Comparison of ENCODE assay signal across 10 mouse cellular contexts in the genomic region with DNA sequence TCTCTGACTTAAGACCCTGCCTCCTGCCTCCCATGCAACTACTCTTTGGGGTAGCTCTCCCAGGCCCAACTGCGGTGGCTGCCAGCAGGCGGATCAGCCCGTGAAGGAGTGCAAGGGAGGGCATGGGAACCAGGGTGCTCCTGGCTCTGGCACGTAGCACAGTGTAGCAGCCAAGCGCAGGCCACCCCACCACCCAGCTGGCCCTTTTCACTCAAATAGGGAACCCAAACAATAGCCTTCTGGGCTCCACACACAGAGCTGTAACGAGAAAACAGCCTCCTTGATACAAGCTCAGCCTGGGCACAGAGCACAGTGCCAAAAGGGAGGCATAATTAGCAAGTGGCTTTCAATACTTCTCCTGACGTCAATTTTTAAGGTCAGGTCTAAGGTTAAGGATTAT.
A peak's percentile ranks its signal among the peaks of the same experiment; 100 is the strongest.
DNase-seq lines count a peak whose midpoint lies in the region; ATAC-seq lines count a peak whose summit lies in the region.
"Had no signal": no experiment of that assay in that cellular context is flagged by ENCODE, and none has a peak within 500 bp of the region (broad histone marks: within the 10 kb centered on the region; RNA-seq: fewer than 3 reads in every experiment).

No protein-coding gene starts in this region.

- no peaks in the 10 kb centered on the region for H3K9me3 ChIP-seq in hindbrain, embryonic 10.5 days
- H3K9me3 ChIP-seq in limb, embryonic 13.5 days: no peaks in the 10 kb centered on the region
- H3K9me3 ChIP-seq in stomach, embryonic 16.5 days (replicated peaks; ENCODE audit: control insufficient read depth, low read length): no peaks in the 10 kb centered on the region
- H3K9me3 ChIP-seq: liver, embryonic 15.5 days had no signal

- H3K4me1 ChIP-seq in hindbrain, embryonic 10.5 days (replicated peaks): peaks cover 26% of the 10 kb centered on the region
- H3K4me1 ChIP-seq in limb, embryonic 13.5 days: peaks cover 49% of the 10 kb centered on the region
- peaks cover 12% of the 10 kb centered on the region for H3K4me1 ChIP-seq in stomach, embryonic 16.5 days (ENCODE audit: control insufficient read depth, insufficient read depth, low read length)
- H3K4me1 ChIP-seq: liver, embryonic 15.5 days had no signal

- no peaks in the 10 kb centered on the region for H3K36me3 ChIP-seq in hindbrain, embryonic 10.5 days
- H3K36me3 ChIP-seq in limb, embryonic 13.5 days: peaks cover 4% of the 10 kb centered on the region; the same call in 1 of the 2 replicates
- H3K36me3 ChIP-seq in stomach, embryonic 16.5 days (ENCODE audit: control insufficient read depth, insufficient read depth, low read length): no peaks in the 10 kb centered on the region
- H3K36me3 ChIP-seq: liver, embryonic 15.5 days had no signal

- peak; percentile 39 for DNase-seq in retina, postnatal 1 day
- DNase-seq in retina, embryonic 14.5 days (ENCODE audit: low spot score): no peak
- no peak for DNase-seq in hindbrain, embryonic 10.5 days (ENCODE audit: low spot score)
- no peak for DNase-seq in thymus, postnatal 25 days
- DNase-seq in lung, adult 18-20 months: no peak
- no peak for DNase-seq in gastrocnemius, postnatal 10 days
- DNase-seq: cerebellum, adult 11-12 months had no signal

- no peaks in the 10 kb centered on the region for H3K27me3 ChIP-seq in hindbrain, embryonic 10.5 days (ENCODE audit: insufficient read depth, poor library complexity, severe bottlenecking)
- H3K27me3 ChIP-seq in limb, embryonic 13.5 days: no peaks in the 10 kb centered on the region
- no peaks in the 10 kb centered on the region for H3K27me3 ChIP-seq in stomach, embryonic 16.5 days (ENCODE audit: control insufficient read depth, insufficient read depth, low read length)
- H3K27me3 ChIP-seq: liver, embryonic 15.5 days had no signal

- no peak overlapping the region for H3K9ac ChIP-seq in limb, embryonic 13.5 days
- H3K9ac ChIP-seq in stomach, embryonic 16.5 days (ENCODE audit: low read length): peak overlapping the region; percentile 35
- H3K9ac ChIP-seq: liver, embryonic 15.5 days had no signal

- H3K27ac ChIP-seq in hindbrain, embryonic 10.5 days: peak overlapping the region; percentile 66
- H3K27ac ChIP-seq in limb, embryonic 13.5 days: peak overlapping the region; percentile 44; the same call in 1 of the 2 replicates
- H3K27ac ChIP-seq in stomach, embryonic 16.5 days (ENCODE audit: low read length): peak overlapping the region; percentile 57
- H3K27ac ChIP-seq: liver, embryonic 15.5 days had no signal

- H3K4me3 ChIP-seq in hindbrain, embryonic 10.5 days: no peak overlapping the region
- H3K4me3 ChIP-seq in limb, embryonic 13.5 days: no peak overlapping the region
- no peak overlapping the region for H3K4me3 ChIP-seq in stomach, embryonic 16.5 days (replicated peaks; ENCODE audit: low read length)
- H3K4me3 ChIP-seq: liver, embryonic 15.5 days had no signal

- H3K4me2 ChIP-seq in limb, embryonic 13.5 days (replicated peaks): no peak overlapping the region
- H3K4me2 ChIP-seq in stomach, embryonic 16.5 days (ENCODE audit: low read depth, low read length): no peak overlapping the region
- H3K4me2 ChIP-seq: liver, embryonic 15.5 days had no signal

- ATAC-seq in limb, embryonic 13.5 days (ENCODE audit: low FRiP score, low read depth): no peak
- ATAC-seq in stomach, embryonic 16.5 days (ENCODE audit: insufficient read depth, low FRiP score): peak; percentile 57

- 48% methylated on average over 7 of the region's 7 CpGs for WGBS in hindbrain, embryonic 10.5 days
- WGBS in limb, embryonic 13.5 days: 48% methylated on average over 7 of the region's 7 CpGs
- WGBS in stomach, embryonic 16.5 days: 59% methylated on average over 7 of the region's 7 CpGs
